Mouse (Mus musculus): Measurements from ENCODE around the gene Tesc. TPM values are rescaled to one million over a fixed set of nuclear protein-coding genes. Genes with fewer than 3 reads are reported as not detected.

The Tesc gene
- total RNA-seq, 2 experiments from 2014 or later = 90.0 to 94.0 TPM

DNA sequence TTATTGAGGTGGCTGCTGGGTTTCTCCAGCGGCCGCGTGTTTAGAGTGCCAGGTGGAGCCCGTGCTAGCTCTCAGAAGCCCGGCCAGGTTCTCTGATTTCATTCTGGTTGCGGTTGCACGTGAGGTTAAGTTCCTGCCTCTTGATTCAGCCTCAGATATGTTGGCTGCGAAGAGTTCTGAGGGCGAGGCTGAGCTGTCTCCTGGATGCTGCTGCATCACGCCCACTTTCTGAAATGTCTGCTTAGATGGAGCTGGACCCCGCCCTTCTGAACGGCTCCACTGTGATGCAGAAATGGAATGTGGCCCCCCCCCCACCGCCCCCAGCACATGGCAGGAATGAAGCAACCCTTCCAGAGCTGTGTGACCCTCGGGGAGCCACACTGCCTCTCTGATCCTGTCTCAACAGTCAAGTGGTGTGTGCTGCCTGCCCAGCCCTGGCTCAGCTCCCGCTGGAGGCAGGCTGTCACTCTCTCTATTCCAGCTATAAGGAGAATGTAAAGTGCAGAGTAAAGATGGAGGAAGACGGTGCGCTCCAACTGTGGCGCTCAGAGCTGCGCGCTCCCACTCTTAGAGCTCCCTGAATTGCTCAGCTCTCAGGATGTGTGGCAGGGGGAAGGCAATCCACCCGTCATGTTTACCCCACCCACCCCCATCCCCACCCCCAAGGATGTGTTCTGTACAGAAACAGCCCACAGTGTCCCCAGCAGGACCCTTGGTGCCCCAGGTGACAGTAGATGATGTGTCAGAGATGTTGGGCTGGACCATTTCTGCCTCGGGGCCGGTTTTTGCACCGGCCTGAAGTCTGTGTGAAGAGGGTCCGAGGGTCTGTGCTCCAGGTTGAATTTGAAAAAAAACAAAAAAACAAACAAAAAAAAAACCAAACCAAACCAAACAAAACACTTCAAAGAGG is 9.6 kb downstream of the Tesc start:
- DNase-seq (ENCODE audit: low spot score in 2 of 2) = peak; percentile 49 to 83
- intact Hi-C loops (cut with DNase I) = loop anchor here (1.0 kb wide), 2 partner anchors 8 to 16 kb away; no protein-coding TSS in a partner anchor

GRCm38 (mm10) chr5:118037798-118038484 is 10.4 kb downstream of the Tesc start:
- intact Hi-C loops (cut with DNase I) = loop anchor here (1.0 kb wide), 2 partner anchors 9 to 15 kb away; no protein-coding TSS in a partner anchor
- DNase-seq (ENCODE audit: low spot score in 2 of 2) = peak in 1 of 2 experiments; percentile 46

DNA sequence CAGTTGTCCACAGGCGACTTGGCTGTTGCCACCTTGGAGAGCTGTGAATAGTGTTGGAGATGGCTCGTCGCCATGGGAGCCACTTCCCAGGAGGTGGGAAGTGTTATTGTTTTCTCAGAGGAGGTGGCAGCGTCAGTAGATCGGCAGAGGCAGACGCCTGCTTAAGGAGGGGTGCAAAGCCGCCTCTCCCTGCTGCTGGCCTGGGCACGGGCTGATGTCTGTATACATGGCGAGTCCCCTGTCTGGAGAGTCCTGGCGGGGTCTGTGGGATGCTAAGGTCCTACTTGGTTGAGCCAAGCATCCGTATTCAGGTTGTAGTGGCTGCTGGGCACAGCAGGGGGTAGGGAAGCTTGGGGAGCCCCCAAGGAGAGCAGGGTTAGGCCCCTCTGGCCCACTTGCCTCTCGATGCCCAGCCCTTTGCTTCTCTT is 11.7 kb downstream of the Tesc start:
- peak in 1 of 2 experiments; percentile 59 for DNase-seq (ENCODE audit: low spot score in 2 of 2)
- intact Hi-C loops (cut with DNase I) = no loop called here

GRCm38 (mm10) chr5:118042599-118042998 is 15.1 kb downstream of the Tesc start:
- intact Hi-C loops (cut with DNase I) = no loop called here
- no peak for DNase-seq (ENCODE audit: low spot score in 2 of 2)

DNA sequence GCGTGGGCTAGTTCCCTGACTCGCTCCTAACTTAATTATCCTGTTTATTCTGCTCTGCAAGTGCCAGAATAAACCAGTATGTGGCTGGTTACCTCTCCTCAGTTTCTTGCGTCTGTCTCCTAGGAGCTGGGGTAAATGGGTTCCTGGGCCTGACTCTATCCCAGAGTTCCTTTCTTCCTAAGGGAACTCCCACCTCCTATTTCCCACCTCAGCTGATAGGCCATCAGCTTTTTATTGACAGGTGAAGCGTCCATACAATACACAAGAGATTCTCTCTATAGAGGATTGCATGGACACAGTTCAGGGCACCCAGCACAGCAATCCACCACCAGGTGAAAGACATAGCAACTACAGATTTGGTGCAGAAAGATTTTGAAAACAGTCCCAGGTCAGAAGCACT is 16.2 kb downstream of the Tesc start:
- intact Hi-C loops (cut with DNase I) = no loop called here

DNA sequence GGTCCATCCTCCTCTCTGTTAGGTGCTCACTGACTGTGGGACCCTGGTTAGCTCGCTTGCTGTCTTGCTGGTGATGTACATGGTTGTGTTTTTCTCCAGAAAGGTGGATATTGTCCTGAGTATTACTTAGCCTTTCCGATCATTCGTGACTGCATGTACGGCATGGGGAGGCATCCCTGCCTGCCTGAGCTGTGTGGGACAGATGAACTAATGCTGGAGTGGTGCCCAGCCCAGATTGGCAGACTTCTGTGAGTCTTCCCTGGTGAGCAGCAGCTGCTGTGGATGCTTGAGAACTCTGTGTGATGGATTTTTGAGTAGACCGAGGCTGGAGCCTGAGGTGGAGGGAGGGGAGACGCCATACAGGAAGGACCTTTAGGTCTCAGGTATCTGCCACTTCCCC is 17.4 kb downstream of the Tesc start:
- DNase-seq (ENCODE audit: low spot score in 2 of 2) = peak; percentile 59 to 77
- intact Hi-C loops (cut with DNase I) = no loop called here

More for the DNA sequence above, 16.2 kb downstream of the Tesc start:
- DNase-seq (ENCODE audit: low spot score in 2 of 2) = no peak

GRCm38 (mm10) chr5:118045385-118045784 is 17.8 kb downstream of the Tesc start:
- intact Hi-C loops (cut with DNase I) = no loop called here
- no peak for DNase-seq (ENCODE audit: low spot score in 2 of 2)

- no peak for DNase-seq (ENCODE audit: low spot score in 2 of 2)
- intact Hi-C loops (cut with DNase I) = no loop called here
Observed at GRCm38 (mm10) chr5:118047091-118047757, 19.7 kb downstream of the Tesc start.

DNA sequence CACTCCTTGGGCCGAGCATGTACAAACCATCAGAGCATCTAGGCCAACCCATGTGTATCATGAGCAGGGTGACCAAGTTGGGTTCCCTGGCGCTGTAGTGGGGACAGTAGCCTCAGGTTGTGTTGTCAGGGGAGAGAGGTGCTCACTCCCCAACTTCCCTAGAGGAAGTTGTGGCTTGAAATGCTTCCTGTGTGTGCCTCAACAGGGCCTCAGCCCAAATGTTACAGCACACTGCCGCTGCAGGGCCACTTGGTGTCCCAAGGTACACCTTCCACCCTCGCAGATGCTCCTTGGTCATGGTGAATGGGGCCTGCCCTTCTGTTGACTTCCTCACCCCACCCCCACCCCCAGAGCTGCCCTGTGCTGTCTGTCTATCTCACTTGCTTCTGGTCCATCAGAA is 20.9 kb downstream of the Tesc start:
- intact Hi-C loops (cut with DNase I) = no loop called here

DNA sequence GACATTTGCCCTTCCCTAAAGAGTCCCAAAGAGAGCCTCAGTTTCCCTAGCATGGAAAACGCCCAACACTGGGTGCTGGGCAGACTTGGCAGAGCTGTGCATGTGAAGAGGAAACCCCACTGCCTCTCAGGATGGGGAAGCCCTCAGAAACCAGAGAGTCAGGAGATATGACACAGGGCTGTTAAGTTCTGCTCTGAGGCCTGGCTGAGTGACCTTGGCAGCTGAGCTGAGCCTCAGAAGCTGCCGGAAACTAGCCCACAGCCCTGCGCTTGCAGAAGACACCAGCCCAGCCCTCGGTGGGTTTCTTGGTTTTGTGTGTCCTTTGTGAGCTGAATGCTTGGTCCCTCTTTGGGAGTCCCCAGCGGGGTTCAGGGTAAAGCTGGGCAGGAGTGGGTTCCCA is 21.4 kb downstream of the Tesc start:
- no peak for DNase-seq (ENCODE audit: low spot score in 2 of 2)
- intact Hi-C loops (cut with DNase I) = no loop called here

More for the DNA sequence above, 20.9 kb downstream of the Tesc start:
- DNase-seq (ENCODE audit: low spot score in 2 of 2) = no peak

DNA sequence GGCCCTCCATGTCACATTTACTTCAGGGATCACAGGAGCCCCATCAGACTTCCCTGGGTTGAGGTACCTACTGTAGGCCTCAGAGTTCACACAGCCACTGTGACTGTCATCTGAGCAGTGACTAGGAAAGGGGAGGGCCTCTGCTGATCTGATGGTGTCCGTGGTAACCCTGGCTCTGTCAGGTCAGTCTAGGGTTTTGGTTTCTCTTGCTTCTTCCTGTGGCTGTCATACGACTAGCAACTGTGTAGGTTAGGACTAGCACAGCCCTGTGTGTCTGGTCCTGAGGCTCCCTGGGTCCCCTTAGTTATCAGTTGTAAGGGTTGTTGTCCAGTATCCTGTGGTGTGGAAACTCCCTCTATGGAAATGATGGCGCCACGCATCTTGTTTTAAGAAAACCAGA is 23.2 kb downstream of the Tesc start:
- DNase-seq (ENCODE audit: low spot score in 2 of 2) = no peak
- intact Hi-C loops (cut with DNase I) = no loop called here

DNA sequence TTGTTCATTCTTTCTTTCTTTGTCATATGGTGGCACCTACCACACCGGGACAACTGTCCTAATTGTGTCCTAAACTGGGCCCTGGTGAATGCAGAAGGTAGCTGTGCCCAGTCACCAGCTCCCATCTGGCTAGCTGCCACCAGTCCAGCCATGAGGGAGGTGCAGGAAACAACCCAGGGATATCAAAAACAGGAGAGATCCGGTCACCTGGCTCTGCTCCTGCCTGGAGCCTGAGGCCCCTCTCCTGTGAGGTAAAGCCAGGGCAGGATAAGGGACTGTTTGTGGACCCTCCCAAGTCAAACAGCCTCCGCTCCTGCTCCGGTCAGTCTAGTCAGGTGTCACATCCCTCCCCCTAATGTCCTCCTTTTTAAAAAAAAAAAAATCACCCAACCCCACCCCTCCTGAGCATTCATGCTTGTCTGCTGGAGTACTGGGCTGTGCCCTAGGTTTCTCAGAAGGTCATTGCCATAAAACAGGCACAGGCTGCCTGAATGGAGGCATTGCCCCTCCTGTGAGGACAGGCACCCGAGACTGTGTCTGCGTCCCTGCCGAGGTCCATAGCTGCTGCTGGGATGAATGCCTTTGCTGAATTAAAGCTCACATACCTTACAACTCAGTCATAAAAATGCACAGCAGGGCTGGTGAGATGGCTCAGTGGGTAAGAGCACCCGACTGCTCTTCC is 24.6 kb downstream of the Tesc start:
- no peak for DNase-seq (ENCODE audit: low spot score in 2 of 2)
- intact Hi-C loops (cut with DNase I) = no loop called here

DNA sequence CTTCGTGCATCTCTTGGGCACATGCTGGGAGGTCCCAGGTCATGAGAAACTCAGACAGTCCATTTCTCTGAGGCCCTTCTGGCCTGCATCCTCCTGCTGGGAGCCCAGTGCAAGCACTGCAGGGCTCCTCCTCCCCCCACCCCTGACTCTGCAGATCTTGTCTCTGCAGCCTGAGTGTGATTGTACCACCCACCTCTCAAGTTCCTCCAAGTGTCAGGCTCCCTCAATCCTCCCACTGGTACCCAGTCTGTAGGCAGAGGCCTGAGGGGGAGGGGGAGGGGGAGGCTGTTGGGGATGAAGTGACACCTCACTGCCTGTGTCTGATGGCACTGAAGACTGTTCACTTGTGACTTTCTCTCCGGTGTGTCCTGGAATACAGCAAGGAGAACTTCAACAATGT is 25.7 kb downstream of the Tesc start:
- peak in 1 of 2 experiments; percentile 52 for DNase-seq (ENCODE audit: low spot score in 2 of 2)
- intact Hi-C loops (cut with DNase I) = loop anchor here (1.0 kb wide), 1 partner anchor 16 kb away; no protein-coding TSS in a partner anchor

GRCm38 (mm10) chr5:118057508-118058111 is 30.1 kb downstream of the Tesc start:
- DNase-seq (ENCODE audit: low spot score in 2 of 2) = peak in 1 of 2 experiments; percentile 57
- intact Hi-C loops (cut with DNase I) = no loop called here

- intact Hi-C loops (cut with DNase I) = no loop called here
- DNase-seq (ENCODE audit: low spot score in 2 of 2) = no peak
Observed at GRCm38 (mm10) chr5:118058858-118059257, 31.3 kb downstream of the Tesc start.

- intact Hi-C loops (cut with DNase I) = no loop called here
- no peak for DNase-seq (ENCODE audit: low spot score in 2 of 2)
Observed at GRCm38 (mm10) chr5:118059646-118060045, 32.1 kb downstream of the Tesc start.

GRCm38 (mm10) chr5:118061391-118061790 is 33.8 kb downstream of the Tesc start:
- intact Hi-C loops (cut with DNase I) = no loop called here
- no peak for DNase-seq (ENCODE audit: low spot score in 2 of 2)

DNA sequence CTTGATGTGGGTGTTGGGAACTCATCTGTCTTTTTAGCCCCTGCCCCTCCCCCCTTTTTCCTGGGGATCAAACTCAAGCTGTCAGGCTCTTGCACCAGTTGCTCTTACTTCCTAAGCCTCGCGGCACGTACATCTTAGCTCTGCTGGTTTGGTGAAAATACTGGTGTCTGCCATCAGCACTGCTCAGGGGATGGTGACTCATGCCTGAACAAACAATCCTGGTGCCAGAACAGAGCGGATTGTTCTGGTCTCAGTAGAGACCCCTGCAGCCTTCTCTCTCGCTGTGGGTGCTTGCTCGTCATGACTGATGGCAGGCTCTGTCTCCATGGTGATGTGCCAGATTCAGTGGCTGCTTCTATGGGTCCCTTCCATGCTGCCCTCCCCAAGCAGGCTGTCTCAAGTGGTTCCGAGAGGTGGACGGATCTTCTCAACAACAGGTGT is 35.7 kb downstream of the Tesc start:
- intact Hi-C loops (cut with DNase I) = no loop called here
- peak in 1 of 2 experiments; percentile 68 for DNase-seq (ENCODE audit: low spot score in 2 of 2)

- intact Hi-C loops (cut with DNase I) = no loop called here
- no peak for DNase-seq (ENCODE audit: low spot score in 2 of 2)
Observed at GRCm38 (mm10) chr5:118064284-118064901, 36.9 kb downstream of the Tesc start.
